Mouse (Mus musculus) lung, postnatal 0 days (tissue): ENCODE measurements around the gene Slc15a3.
A peak's percentile ranks its signal among the peaks of the same experiment; 100 is the strongest.

Source experiments
- CTCF ChIP-seq: IDR thresholded peaks from 2 replicates; pipeline ENCODE4 v1.5.1; 2016; ENCODE audit warnings: antibody characterized with exemption, mild to moderate bottlenecking
- EP300 ChIP-seq: IDR thresholded peaks from 2 replicates; pipeline ENCODE4 v1.6.1; 2016; ENCODE audit warnings: antibody characterized with exemption, mild to moderate bottlenecking, control low read depth

DNA sequence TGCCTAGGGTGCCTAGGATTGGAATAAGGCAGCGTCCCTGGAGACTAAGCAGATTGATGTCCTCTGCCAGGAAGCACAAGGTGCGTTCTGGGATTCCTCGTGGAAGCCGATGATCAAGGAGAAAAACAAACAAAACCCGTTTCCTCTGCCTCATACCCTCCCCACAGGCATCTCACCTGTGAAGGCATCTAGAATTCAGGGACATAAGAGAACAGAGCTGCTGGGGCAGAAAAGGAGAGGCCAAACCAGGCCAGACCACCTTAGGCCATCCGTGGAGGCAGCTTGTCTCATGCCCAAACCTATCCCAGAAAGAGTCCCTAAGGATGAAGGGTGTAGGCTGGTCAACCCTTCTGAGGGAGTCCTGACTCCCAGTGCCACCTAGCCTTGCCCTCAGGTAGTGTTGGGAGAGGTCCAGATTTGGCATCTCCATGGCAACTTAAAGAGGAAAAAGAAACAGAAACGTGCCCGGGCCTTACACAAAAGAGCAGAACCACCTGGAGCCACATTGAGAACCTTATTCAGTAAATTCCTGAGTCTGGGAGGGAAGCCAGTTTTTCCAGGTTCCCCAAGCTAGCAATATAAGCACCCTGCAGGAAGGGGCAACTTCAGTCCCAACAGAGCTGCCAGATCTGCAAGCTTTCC, 30.5 kb downstream of the Slc15a3 start, which contains the start of gene Tmem132a:
- TF ChIP-seq EP300 (no peak), CTCF (peak; percentile 21; the same call in 1 of the 2 replicates)
